Mouse (Mus musculus) mouse embryonic stem cell (cell line): Measurements from ENCODE around the gene Has3.

Experiments
- in situ Hi-C, 2 experiments: fragments of 300-500 bp; cut with MboI; formaldehyde crosslinking; loops; 1 replicate in 1 of 2; 3 replicates in 1 of 2; pipeline ENCODE4 v1.14.3; 2019 to 2020; ENCODE audit warnings: low sequenced_read_pairs in 2 of 2, low pct_unique_long_range_greater_than_20kb in 1 of 2, mixed read lengths in 1 of 2; ENCODE audit not compliant: unreplicated experiment in 1 of 2

Gene Has3

GRCm38 (mm10) chr8:106872454-106873034 lies 2.5 kb downstream of the Has3 start:
- in situ Hi-C loops: loop anchor here in 1 of 2 experiments (25.0 kb wide), 1 partner anchor 310 kb away; the partner anchor contains the start of gene Gm10073

- in situ Hi-C loops: loop anchor here in 1 of 2 experiments (10.0 kb wide), 1 partner anchor 185 kb away; no protein-coding TSS in a partner anchor
Measured at GRCm38 (mm10) chr8:106880121-106880707, 10.2 kb downstream of the Has3 start.

GRCm38 (mm10) chr8:106884094-106884493 lies 14.1 kb downstream of the Has3 start:
- in situ Hi-C loops: loop anchor here in 1 of 2 experiments (10.0 kb wide), 1 partner anchor 189 kb away; no protein-coding TSS in a partner anchor

DNA sequence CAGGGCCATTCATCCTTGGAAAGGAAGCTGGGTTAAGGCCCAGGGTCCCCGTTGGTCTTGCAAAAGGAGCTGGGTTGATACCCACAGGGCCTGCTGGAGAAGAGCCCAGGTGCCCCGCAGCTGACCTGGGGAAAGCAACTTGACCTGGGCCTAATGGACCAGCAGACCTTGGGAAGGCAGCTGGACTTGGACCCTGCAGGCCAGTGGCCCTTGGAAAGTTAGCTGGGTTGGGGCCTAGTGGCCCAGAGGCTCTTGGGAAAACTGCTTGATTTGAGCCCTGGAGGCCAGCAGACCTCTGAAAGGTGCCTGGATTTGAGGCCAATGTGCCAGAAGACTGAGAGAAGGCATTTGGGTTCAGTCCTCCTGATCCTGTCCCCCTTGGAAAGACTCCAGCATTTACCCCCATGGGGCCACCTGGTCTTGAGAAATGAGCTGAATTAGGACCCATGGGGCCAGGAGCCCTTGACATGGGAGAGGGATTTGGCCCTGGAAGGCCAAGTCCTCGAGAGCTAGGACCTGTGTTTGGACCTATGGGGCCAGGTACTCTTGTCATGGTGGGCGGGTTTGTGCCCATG lies 14.9 kb downstream of the Has3 start:
- in situ Hi-C loops: loop anchor here (5.0 to 10.0 kb wide), 2 partner anchors 188 to 190 kb away; no protein-coding TSS in a partner anchor

DNA sequence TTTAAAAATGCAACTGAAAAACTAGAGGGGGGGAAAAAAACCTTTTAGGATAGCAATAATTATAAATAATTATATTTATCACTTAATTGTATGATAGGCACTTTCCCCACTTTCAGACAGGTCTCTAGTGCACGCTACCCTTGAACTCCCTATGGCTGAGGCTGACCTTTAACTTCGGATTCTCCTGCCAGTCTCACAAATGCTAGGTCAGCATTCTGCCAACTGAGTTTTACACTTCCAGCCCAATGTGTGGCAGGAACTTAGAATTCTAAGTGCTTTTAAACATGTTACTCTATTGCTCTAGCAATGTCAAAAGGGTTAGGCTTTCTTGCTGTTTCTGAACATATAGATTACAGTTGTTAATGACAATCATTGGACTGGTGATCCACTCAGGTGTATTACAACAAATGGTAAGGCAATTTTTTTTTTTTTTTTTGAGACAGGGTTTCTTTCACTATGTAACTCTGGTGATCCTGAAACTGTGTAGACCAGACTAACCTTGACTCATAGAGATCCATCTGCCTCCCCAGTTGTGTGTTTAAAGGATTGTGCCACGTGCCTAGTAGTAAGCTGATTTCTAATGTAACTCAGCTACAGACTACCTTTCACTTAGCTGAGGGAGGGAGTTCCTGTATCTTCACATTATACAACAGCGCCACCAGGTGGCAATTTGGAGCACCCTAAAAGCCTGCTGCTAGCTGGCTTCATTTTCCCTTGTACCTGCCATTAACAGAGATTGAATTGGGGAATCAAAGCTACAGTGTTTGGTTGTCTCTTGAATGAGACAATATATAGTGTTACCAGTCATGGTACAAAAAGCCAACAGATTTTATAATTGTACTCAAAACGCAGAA lies 17.5 kb downstream of the Has3 start:
- in situ Hi-C loops: loop anchor here (5.0 to 10.0 kb wide), 2 partner anchors 190 to 193 kb away; no protein-coding TSS in a partner anchor

DNA sequence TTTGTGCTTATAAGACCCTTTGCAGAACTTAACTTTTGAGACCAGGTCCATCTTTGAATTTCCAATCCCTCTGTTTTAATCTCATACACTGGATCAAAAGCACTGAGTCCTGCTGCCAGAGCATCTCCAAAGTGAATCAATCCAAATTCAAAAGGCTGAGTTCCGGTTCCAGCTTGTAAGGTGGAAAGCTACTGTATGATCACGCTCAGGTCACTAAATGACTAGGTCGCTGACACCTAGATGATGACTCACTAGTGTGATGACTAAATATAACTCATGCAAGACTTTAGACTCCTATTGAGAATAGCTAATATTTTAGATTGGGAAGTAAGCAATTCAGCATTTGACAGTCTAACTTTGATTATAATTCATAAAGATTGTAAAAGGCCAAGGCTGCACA lies 18.8 kb downstream of the Has3 start:
- in situ Hi-C loops: loop anchor here (5.0 to 10.0 kb wide), 2 partner anchors 192 to 194 kb away; no protein-coding TSS in a partner anchor

DNA sequence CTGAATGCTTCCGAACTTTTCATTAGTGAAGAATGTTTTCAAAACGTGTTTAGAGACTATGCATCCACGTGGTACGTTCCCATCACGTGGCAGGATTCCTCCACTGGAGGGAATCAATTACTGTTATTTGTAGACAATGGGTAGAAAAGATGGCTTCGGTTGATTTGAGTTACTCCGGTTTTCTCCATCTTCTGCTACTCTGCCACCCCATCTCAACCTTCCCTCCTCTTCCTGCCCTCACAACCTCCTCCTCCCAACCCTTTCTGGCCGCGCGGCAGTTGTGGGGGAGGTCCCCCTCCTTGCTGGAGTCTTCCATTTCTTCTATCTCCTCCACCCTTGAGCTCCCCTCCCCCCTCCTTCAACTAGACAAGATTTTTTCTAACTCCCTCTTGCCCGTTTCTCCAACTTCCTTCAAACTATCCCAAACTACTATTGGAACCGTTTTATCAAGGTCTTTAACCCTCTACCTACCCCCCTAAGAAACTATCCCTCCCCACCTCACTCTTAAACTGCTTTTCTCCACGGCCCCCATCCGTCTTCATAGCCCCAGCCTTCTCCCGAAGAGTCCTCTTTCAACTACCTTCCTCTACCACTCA lies 22.3 kb downstream of the Has3 start:
- in situ Hi-C loops: no loop called here

DNA sequence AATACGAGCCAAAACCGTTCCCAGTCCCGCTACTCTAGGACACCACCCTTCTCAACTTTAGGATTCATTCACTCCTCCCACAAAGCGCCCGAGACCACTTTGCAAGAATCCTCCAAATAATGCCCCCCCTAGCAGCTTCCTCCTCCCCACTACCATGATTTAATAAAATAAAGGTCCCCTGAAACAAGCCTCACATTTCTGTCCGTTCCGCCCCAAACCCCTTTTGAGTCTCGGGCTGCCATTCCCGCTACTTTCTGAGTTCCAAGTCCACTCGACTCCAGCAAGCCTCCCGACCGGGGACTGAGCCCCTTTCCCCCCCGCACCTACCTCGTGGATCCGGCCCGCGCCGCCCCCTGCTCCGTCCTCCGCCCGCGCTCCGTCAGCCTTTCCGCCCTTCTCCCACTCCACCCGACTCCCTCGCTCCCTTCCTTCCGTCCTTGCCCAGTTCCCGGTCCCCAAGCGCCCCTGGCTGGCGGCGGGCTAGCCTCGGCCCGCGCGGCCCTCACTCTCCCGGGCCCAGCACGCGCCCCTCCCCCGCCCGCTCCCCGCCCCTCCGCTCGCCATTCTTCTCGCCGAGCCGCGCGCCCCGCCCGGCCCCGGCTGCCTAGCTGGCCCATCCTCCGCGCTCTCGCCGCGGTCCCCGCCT lies 22.9 kb downstream of the Has3 start:
- in situ Hi-C loops: no loop called here

DNA sequence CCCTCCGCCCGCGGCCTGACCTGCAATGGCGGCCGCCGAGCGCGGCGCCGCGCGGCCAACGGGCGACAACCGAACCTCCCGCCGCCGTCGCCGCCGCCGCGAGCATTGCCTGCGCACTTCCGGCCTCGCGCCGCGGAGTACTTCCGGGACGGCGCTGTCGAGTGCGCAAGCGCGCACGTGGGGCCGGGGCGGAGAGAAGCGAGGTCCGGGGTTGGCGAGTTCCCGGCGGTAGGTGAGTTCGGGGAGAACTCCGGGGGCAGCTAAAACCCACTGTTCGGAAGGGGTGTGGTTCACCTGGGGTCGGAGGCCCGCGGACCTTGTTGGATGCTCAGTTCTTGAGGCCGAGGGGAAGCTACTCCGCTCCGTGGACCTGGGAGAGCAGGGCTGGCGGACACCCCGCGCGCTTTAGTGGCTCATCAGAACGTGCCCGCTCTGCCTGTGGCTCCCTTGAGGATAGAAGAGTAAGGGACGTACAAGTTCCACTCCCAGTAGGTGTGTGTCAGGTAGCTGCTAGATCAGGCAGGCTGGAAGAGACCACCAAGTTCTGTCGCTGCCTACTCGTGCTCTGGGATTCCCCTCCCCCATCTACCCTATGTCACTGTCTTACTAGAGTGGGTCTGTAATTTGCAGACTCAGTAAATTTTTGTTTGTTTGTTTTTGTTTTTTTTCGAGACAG lies 23.6 kb downstream of the Has3 start, which contains the start of gene Utp4:
Gene Utp4, plus strand, starts transcription at position 156 of the 676 bp plus-strand sequence.
- in situ Hi-C loops: no loop called here

- in situ Hi-C loops: no loop called here
Measured at GRCm38 (mm10) chr8:106899473-106899872, 29.4 kb downstream of the Has3 start.

GRCm38 (mm10) chr8:106905727-106906480 lies 35.9 kb downstream of the Has3 start:
- in situ Hi-C loops: no loop called here

GRCm38 (mm10) chr8:106906635-106907034 lies 36.6 kb downstream of the Has3 start:
- in situ Hi-C loops: no loop called here

DNA sequence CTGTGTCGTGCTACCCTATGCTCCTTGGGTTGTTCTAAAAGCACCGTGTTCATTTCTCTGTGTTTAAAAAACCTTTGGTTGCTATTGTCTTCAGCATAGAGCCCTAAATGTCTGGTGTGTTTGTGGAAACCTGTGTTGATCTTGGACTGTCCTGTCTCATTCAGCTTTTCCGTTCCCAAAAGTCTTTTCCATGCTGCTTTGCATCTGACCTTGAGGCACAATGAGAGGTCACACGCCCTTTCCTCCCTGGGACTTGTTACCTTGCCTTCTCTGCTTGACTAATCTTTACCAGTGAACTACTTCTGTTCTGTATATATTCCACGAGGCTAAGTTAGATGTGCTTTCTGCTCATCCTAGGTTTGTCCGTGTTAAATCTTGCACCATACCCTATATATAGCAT lies 37.4 kb downstream of the Has3 start:
- in situ Hi-C loops: no loop called here

GRCm38 (mm10) chr8:106908291-106908690 lies 38.2 kb downstream of the Has3 start:
- in situ Hi-C loops: no loop called here

DNA sequence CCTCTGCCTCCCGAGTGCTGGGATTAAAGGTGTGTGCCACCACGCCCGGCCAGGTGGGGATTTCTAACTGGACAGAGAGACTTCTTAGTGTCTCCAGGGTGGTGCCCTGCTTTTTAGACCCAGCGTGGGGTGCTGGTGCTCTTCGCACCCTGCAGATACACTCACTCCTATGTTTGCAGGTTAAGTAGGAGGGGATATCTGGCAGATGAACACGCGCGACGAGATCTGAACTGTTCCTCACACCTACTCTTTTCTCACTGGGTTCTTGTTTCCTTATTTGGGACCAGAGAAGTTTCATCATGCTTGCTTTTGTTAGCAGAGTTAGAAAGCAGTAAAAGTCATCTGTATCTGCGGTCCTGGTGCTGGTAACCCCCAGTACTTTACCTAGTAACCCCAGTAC lies 43.6 kb downstream of the Has3 start:
- in situ Hi-C loops: no loop called here

DNA sequence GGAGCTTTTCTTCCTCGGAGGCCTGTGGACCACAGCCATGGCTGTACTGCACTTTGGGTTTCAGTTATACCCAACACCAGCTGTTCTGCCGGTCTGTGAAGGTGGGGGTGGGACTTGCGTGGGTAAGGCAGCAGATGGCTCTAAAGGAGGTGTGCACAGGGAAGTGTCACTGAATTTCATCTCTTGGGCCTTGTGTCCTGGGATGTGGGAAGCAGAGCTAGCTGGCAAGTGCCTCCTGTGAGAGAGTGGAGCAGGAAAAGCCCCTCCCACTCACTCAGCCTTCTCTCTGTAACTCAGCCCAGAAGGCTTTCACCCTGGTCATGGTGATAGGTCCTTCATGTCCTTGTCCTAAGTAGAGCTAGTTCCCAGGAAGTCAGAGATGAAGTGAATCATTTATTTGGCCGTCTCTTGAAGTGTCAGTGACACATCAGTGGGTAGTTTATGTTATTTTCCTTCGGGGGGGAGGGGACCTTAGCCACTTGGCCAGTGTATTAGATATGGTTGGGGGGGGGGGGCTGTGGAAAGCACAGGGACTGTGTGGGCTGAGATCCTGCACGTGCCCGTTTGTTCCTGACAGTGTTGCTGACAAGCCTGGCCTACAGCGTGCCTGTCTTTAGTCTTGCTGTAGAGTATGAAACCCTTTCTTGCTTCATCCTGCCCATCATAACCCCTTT lies 49.8 kb downstream of the Has3 start:
- in situ Hi-C loops: no loop called here
